Mouse (Mus musculus): ENCODE measurements around the gene Thap4. TPM values are rescaled to one million over a fixed set of nuclear protein-coding genes. Genes with fewer than 3 reads are reported as not detected.
"Not testable (repeated sequence)": the region's sequence is repeated elsewhere in the genome, so short reads cannot be mapped to it uniquely, and the experiment has no call there.

The Thap4 gene
- polyA plus RNA-seq, 1 experiment from 2014 or later, result 53.2 TPM

DNA sequence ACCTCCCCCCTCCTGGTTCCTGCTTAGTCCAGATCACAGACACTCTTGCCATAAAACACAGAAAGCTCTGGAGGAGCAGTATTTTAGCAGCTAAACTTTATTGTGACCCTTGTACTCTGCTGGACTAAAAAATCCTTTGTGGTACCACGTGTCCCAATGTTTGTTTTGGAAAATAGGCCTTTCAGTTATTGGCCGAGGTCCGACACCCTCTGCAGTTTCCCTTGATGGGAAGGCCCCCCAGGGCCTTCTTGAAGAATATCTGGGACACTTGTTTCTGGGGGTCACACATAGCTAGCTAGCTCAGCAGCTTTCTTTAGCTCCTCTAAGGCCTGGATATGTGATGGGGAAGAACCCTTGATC lies 67.7 kb downstream of the Thap4 start:
- Histone ChIP-seq H3K27ac (no peak overlapping the region), H3K4me1 (peaks cover 9% of the 10 kb centered on the region; the same call in 1 of the 2 replicates), H3K27me3 (peaks cover 11% of the 10 kb centered on the region; the same call in 1 of the 2 replicates), H3K36me3 (0 out of 2 replicates have a peak, but pooled peaks cover 3% of the 10 kb centered on the region), H3K4me3 (peak overlapping the region; percentile 59), H3K9ac (no peak overlapping the region), H3K4me2 (replicated peaks) (peak overlapping the region; percentile 90), H3K9me3 (no peaks in the 10 kb centered on the region)
- no peak for ATAC-seq (ENCODE audit: insufficient number of reproducible peaks, insufficient read depth, low FRiP score, low TSS enrichment)
- 60% methylated on average over 3 of the region's 3 CpGs for WGBS

GRCm38 (mm10) chr1:93686245-93686960 lies 68.3 kb downstream of the Thap4 start:
- peaks cover 11% of the 10 kb centered on the region; the same call in 1 of the 2 replicates for H3K27me3 ChIP-seq
- WGBS, result 3% methylated on average over 51 of the region's 51 CpGs
- ATAC-seq (ENCODE audit: insufficient number of reproducible peaks, insufficient read depth, low FRiP score, low TSS enrichment), result peak; percentile 78
- H3K27ac ChIP-seq, result peak overlapping the region; percentile 30; the same call in 1 of the 2 replicates
- H3K9ac ChIP-seq, result peak overlapping the region; percentile 68
- peak overlapping the region; percentile 59 for H3K4me3 ChIP-seq
- 0 out of 2 replicates have a peak, but pooled peaks cover 3% of the 10 kb centered on the region for H3K36me3 ChIP-seq
- H3K4me2 ChIP-seq (replicated peaks), result peak overlapping the region; percentile 90
- peaks cover 9% of the 10 kb centered on the region; the same call in 1 of the 2 replicates for H3K4me1 ChIP-seq
- H3K9me3 ChIP-seq, result no peaks in the 10 kb centered on the region; the same call in 1 of the 2 replicates

DNA sequence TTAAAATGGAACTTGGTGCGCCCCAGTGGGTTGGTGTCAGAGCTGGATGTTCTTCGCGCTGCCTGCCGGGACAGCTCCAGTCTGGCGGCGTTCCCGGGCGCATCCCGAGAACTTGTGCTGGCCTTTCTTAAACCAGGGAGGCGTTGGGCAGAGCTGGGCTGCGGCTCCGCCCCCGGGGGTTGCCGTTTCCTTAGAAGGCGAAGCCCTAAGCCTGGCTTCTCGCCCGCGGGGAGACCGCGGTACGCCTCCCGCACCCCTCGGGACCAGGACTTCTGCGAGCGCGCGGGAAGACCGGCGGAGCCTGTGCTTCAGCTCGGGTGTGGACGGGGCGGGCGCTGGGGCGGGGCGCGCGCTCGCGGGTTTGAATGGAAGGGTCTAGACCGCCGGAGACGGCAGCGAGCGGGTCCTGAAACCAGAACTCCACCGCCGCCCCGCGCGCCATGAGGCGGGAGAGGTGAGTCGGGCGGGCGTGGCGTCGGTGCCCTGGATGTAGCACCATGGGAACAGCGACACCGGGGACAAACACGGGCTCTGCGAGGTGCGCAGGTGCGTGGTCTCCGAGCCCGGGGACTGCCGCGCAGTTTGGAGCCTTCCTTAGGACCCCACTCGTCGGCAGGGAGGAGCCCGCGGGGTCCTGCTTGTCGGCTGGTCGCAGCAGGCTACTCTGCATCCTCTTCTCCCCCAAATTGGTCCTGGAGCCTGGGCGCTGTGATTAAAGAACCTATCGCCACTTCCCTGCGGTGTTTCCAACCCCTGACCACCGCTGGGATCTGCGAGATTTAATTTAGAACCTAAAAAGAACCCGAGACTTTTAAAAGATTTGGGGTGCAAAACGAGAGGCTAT lies 69.0 kb downstream of the Thap4 start, which contains the start of gene Bok:
Bok (plus strand) TSS at position 260 of the 844 bp plus-strand sequence.
- no peaks in the 10 kb centered on the region; the same call in 1 of the 2 replicates for H3K9me3 ChIP-seq
- H3K9ac ChIP-seq, result peak within 1 kb of the TSS; percentile 68
- peaks cover 11% of the 10 kb centered on the region; the same call in 1 of the 2 replicates for H3K27me3 ChIP-seq
- under 1% methylated on average over 77 of the region's 78 CpGs for WGBS
- peak within 1 kb of the TSS; percentile 30; the same call in 1 of the 2 replicates for H3K27ac ChIP-seq
- H3K36me3 ChIP-seq, result 0 out of 2 replicates have a peak, but pooled peaks cover 3% of the 10 kb centered on the region
- peak; percentile 30; the same call in 1 of the 2 replicates for ATAC-seq (ENCODE audit: insufficient number of reproducible peaks, insufficient read depth, low FRiP score, low TSS enrichment)
- peak within 1 kb of the TSS; percentile 90 for H3K4me2 ChIP-seq (replicated peaks)
- H3K4me3 ChIP-seq, result peak within 1 kb of the TSS; percentile 59
- H3K4me1 ChIP-seq, result peaks cover 9% of the 10 kb centered on the region; the same call in 1 of the 2 replicates

DNA sequence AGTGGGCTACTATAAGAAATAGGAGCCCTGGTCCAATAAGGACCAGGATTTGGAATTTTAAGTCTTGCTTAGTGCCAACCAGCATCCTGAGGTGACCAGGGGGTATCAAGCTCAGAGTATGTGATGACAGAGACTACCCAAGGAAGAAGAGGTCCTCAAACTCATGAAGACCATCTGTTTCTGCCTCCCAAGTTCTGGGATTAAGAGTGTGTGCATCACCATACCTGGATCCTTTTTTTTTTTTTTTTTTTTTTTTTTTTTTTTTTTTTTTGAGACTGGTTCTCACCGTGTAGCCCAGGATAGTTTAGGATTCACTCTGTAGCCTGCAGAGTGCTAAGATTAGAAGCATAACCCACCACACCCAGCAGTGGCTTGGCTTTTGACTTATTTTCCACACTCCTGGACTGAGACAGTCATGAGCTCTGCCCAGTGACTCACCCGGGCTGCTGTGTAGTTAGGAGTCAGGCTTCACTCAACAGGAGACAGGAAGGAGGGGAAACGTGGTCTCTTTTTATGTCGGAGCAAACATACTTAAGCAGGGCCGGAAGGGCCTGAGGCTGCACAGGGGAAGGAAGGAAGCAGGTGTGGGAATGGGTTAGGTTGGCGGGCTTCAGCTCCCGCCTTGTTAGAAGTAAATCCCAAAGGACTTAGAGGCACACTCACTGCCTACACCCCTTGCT lies 74.6 kb downstream of the Thap4 start:
- Histone ChIP-seq H3K4me3 (no peak overlapping the region), H3K4me1 (no peaks in the 10 kb centered on the region), H3K36me3 (no peaks in the 10 kb centered on the region), H3K27me3 (no peaks in the 10 kb centered on the region), H3K9ac (no peak overlapping the region), H3K4me2 (replicated peaks) (no peak overlapping the region), H3K9me3 (no peaks in the 10 kb centered on the region; the same call in 1 of the 2 replicates), H3K27ac (no peak overlapping the region)
- WGBS, result 58% methylated on average over 7 of the region's 7 CpGs
- ATAC-seq (ENCODE audit: insufficient number of reproducible peaks, insufficient read depth, low FRiP score, low TSS enrichment), result no peak

DNA sequence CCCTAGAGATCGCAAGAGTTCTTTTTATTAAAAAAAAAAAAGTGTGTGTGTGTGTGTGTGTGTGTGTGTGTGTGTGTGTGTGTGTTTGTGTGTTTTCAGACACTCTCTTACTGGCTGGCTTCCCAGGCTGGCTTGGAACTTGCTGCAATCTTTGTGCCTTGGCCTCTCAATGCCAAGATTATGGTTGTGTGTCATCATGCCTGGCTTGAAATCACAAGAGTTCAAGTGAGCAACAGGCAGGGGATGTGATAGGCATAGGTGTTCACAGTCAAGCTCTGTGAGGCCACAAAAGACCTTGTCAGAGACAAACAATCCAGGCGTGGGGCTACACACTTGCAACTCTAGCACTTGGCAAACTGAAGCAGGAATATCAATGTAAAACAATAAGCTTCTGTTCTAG lies 76.3 kb downstream of the Thap4 start:
- Histone ChIP-seq H3K9ac (no peak overlapping the region), H3K4me3 (no peak overlapping the region), H3K27me3 (no peaks in the 10 kb centered on the region), H3K4me1 (no peaks in the 10 kb centered on the region), H3K4me2 (replicated peaks) (no peak overlapping the region), H3K36me3 (no peaks in the 10 kb centered on the region), H3K27ac (no peak overlapping the region), H3K9me3 (no peaks in the 10 kb centered on the region; the same call in 1 of the 2 replicates)
- no peak for ATAC-seq (ENCODE audit: insufficient number of reproducible peaks, insufficient read depth, low FRiP score, low TSS enrichment)
- 51% methylated on average over 2 of the region's 2 CpGs for WGBS

GRCm38 (mm10) chr1:93672682-93673081 lies 82.0 kb downstream of the Thap4 start:
- H3K9ac ChIP-seq, result no peak overlapping the region
- H3K36me3 ChIP-seq, result no peaks in the 10 kb centered on the region
- ATAC-seq (ENCODE audit: insufficient number of reproducible peaks, insufficient read depth, low FRiP score, low TSS enrichment), result no peak
- H3K4me3 ChIP-seq, result no peak overlapping the region
- no peak overlapping the region for H3K27ac ChIP-seq
- no peak overlapping the region for H3K4me2 ChIP-seq (replicated peaks)
- 88% methylated on average over 5 of the region's 5 CpGs for WGBS
- H3K9me3 ChIP-seq, result no peaks in the 10 kb centered on the region
- H3K4me1 ChIP-seq, result peaks cover 12% of the 10 kb centered on the region; the same call in 1 of the 2 replicates
- no peaks in the 10 kb centered on the region for H3K27me3 ChIP-seq

- Histone ChIP-seq H3K4me2 (replicated peaks) (no peak overlapping the region), H3K4me1 (peaks cover 12% of the 10 kb centered on the region; the same call in 1 of the 2 replicates), H3K9me3 (no peaks in the 10 kb centered on the region), H3K27ac (no peak overlapping the region), H3K9ac (no peak overlapping the region), H3K36me3 (no peaks in the 10 kb centered on the region), H3K4me3 (no peak overlapping the region), H3K27me3 (no peaks in the 10 kb centered on the region)
- ATAC-seq (ENCODE audit: insufficient number of reproducible peaks, insufficient read depth, low FRiP score, low TSS enrichment), result no peak
These were observed 84.7 kb downstream of the Thap4 start for GRCm38 (mm10) chr1:93669941-93670340.

DNA sequence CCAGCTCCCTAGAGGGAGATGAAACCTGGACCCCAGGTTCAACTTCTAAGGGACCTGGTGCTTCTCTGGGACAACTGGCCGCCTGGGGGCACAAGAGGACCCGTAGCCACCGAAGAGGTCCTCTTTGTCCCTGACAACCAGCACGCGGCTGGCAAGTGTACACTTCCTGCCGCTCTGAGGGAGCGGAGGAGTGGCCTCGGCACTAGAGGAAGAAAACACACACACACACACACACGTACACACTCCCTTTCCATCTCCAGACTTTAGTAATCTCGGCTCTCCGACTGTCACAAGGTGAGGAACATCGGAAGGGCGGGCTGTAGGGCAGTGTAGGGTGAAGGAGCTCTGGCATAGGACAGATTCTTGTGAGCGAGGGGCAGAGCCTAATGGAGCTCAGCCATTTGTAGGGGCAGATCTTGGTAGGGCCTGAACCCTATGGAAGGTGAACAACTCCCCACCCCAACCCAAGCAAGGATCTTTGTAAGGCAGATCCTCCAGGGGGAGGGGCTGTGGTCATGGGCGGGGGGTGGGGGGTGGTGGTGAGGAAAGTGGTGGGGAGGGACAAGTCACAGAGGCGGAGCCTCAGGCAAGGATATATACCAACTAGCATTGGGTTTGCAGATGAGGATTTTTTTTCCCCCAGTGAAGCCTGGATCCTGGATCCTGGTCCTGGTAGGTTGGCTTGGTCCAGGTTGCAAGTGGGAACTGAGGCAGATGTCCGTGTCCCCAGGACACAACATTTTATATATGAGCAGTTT lies 85.7 kb downstream of the Thap4 start:
- peak overlapping the region; percentile 50 for H3K9ac ChIP-seq

DNA sequence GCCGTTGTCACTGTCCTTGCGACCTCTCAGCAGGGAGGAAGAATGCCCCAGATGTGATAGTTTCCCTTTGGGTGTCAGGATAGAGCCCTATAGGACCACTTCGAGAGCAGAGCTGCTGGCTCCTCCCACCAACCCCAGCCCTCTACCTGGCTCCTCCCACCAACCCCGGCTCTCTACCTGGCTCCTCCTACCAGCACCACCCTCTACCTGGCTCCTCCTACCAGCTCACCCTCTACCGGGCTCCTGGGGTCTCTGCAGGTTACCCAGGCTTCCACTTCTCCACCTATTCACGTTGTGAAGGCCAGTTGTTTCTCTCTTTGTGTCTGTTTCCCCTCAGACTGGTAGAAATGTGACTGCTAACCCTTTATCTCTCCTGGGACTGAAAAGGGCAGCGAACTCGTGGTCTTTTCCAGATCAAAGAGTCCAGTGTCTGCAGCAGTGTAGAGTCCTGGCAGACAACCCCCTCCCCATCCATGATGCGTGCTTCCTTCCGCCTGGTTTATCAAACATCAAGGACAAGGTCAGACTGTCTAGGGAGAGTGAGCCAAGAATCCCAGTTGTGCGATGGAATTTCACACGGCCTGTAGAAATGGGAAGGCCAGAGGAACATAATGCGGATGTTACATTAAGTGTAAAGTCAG lies 86.8 kb downstream of the Thap4 start:
- H3K9ac ChIP-seq, result no peak overlapping the region
- WGBS, result 23% methylated on average over 13 of the region's 13 CpGs
- ATAC-seq (ENCODE audit: insufficient number of reproducible peaks, insufficient read depth, low FRiP score, low TSS enrichment), result no peak
- H3K27me3 ChIP-seq, result no peaks in the 10 kb centered on the region
- no peaks in the 10 kb centered on the region for H3K9me3 ChIP-seq
- no peaks in the 10 kb centered on the region for H3K36me3 ChIP-seq
- H3K4me2 ChIP-seq (replicated peaks), result no peak overlapping the region
- no peak overlapping the region for H3K4me3 ChIP-seq
- H3K4me1 ChIP-seq, result peaks cover 12% of the 10 kb centered on the region; the same call in 1 of the 2 replicates
- H3K27ac ChIP-seq, result no peak overlapping the region

More for the DNA sequence above, 85.7 kb downstream of the Thap4 start:
- peak overlapping the region; percentile 56 for H3K4me2 ChIP-seq (replicated peaks)
- H3K4me1 ChIP-seq, result peaks cover 12% of the 10 kb centered on the region; the same call in 1 of the 2 replicates
- peak overlapping the region; percentile 43; the same call in 1 of the 2 replicates for H3K27ac ChIP-seq
- 8% methylated on average over 17 of the region's 17 CpGs for WGBS
- H3K36me3 ChIP-seq, result no peaks in the 10 kb centered on the region
- ATAC-seq (ENCODE audit: insufficient number of reproducible peaks, insufficient read depth, low FRiP score, low TSS enrichment), result peak; percentile 78
- no peaks in the 10 kb centered on the region for H3K27me3 ChIP-seq
- peak overlapping the region; percentile 31 for H3K4me3 ChIP-seq
- no peaks in the 10 kb centered on the region for H3K9me3 ChIP-seq

DNA sequence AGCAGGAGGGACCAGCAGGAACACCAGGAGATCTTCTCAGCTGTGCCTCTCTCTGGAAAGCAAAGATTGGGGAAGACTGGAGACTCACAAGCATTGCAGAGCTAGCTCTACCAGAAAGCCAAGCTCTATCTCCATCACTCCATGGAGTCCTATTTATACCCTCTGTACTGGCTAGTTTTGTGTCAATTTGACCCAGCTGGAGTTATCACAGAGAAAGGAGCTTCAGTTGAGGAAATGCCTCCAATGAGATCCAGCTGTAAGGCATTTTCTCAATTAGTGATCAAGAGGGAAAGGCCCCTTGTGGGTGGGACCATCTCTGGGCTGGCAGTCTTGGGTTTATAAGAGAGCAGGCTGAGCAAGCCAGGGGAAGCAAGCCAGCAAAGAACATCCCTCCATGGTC lies 96.1 kb downstream of the Thap4 start, which contains the start of gene Stk25:
Stk25 (minus strand) TSS at position 101 of the 400 bp plus-strand sequence.
- H3K9me3 ChIP-seq; H3K4me2 ChIP-seq (replicated peaks); ATAC-seq (ENCODE audit: insufficient number of reproducible peaks, insufficient read depth, low FRiP score, low TSS enrichment); H3K4me1 ChIP-seq; H3K36me3 ChIP-seq; H3K9ac ChIP-seq; H3K27me3 ChIP-seq; H3K4me3 ChIP-seq: not testable (repeated sequence)
- 0 out of 2 replicates have a peak within 1 kb of the TSS, but pooled peaks have one; percentile 17 for H3K27ac ChIP-seq
